Mouse (Mus musculus) thymus, postnatal 36 days (tissue): ENCODE results near the gene Camk1d.

Source experiments
- DNase-seq, 2 experiments: peaks; one replicate each; pipeline ENCODE4 v3.0.0; 2022; ENCODE audit warnings: mixed read lengths in 2 of 2

Camk1d gene

GRCm38 (mm10) chr2:5388381-5388780 lies 325.9 kb downstream of the Camk1d start:
- DNase-seq = no peak

- DNase-seq = no peak
These were observed 332.3 kb downstream of the Camk1d start for GRCm38 (mm10) chr2:5381712-5382710.

GRCm38 (mm10) chr2:5380973-5381372 lies 333.3 kb downstream of the Camk1d start:
- no peak for DNase-seq

GRCm38 (mm10) chr2:5378922-5379321 lies 335.4 kb downstream of the Camk1d start:
- DNase-seq = peak in 1 of 2 experiments; percentile 4

- DNase-seq = no peak
These were observed 336.1 kb downstream of the Camk1d start for GRCm38 (mm10) chr2:5378066-5378672.

GRCm38 (mm10) chr2:5372886-5373429 lies 341.4 kb downstream of the Camk1d start:
- DNase-seq = no peak

GRCm38 (mm10) chr2:5371316-5371715 lies 343.0 kb downstream of the Camk1d start:
- DNase-seq = no peak

- DNase-seq = no peak
These were observed 343.7 kb downstream of the Camk1d start for GRCm38 (mm10) chr2:5370591-5370990.

- DNase-seq = no peak
These were observed 350.5 kb downstream of the Camk1d start for GRCm38 (mm10) chr2:5363836-5364235.

GRCm38 (mm10) chr2:5358049-5358448 lies 356.3 kb downstream of the Camk1d start:
- DNase-seq = no peak

GRCm38 (mm10) chr2:5357056-5357455 lies 357.3 kb downstream of the Camk1d start:
- no peak for DNase-seq

GRCm38 (mm10) chr2:5352821-5353522 lies 361.3 kb downstream of the Camk1d start:
- no peak for DNase-seq

GRCm38 (mm10) chr2:5345344-5345743 lies 369.0 kb downstream of the Camk1d start:
- DNase-seq = no peak

GRCm38 (mm10) chr2:5327533-5328250 lies 386.6 kb downstream of the Camk1d start:
- no peak for DNase-seq

- DNase-seq = no peak
These were observed 389.5 kb downstream of the Camk1d start for GRCm38 (mm10) chr2:5324806-5325205.

GRCm38 (mm10) chr2:5321660-5322295 lies 392.5 kb downstream of the Camk1d start:
- no peak for DNase-seq

- no peak for DNase-seq
These were observed 395.2 kb downstream of the Camk1d start for GRCm38 (mm10) chr2:5319138-5319537.

- DNase-seq = no peak
These were observed 397.6 kb downstream of the Camk1d start for GRCm38 (mm10) chr2:5316763-5317162.

- DNase-seq = no peak
These were observed 398.1 kb downstream of the Camk1d start for GRCm38 (mm10) chr2:5316217-5316616.

- no peak for DNase-seq
These were observed 399.0 kb downstream of the Camk1d start for GRCm38 (mm10) chr2:5315291-5315828.

- DNase-seq = no peak
These were observed 399.7 kb downstream of the Camk1d start for GRCm38 (mm10) chr2:5314530-5315166.
